Mouse (Mus musculus) testis, adult 2 months (tissue): ENCODE measurements around the gene Il17rd. TPM values are rescaled to one million over a fixed set of nuclear protein-coding genes. Genes with fewer than 3 reads are reported as not detected.

Experiments used
- H3K27ac ChIP-seq: fragments of 200-500 bp; 2 replicates; pipeline ENCODE4 v1.5.1; 2012; ENCODE audit warnings: low read depth, low read length; ENCODE audit not compliant: control insufficient read depth, insufficient read depth
- H3K27me3 ChIP-seq: fragments of 200-500 bp; 2 replicates; pipeline ENCODE4 v1.6.1; 2012; ENCODE audit warnings: mild to moderate bottlenecking, low read length, moderate library complexity; ENCODE audit not compliant: control insufficient read depth, insufficient read depth
- H3K36me3 ChIP-seq: fragments of 200-500 bp; 2 replicates; pipeline ENCODE4 v1.6.1; 2012; ENCODE audit warnings: mild to moderate bottlenecking, low read length; ENCODE audit not compliant: control insufficient read depth, insufficient read depth
- H3K4me1 ChIP-seq: fragments of 200-500 bp; 2 replicates; pipeline ENCODE4 v1.6.1; 2012; ENCODE audit warnings: low read length; ENCODE audit not compliant: control insufficient read depth, insufficient read depth
- H3K4me3 ChIP-seq: fragments of 200-500 bp; 2 replicates; pipeline ENCODE4 v1.5.1; 2012; ENCODE audit warnings: low read depth, mild to moderate bottlenecking, low read length, moderate library complexity, mixed read lengths; ENCODE audit not compliant: control insufficient read depth
- CTCF ChIP-seq: fragments of 200-500 bp; IDR thresholded peaks from 2 replicates; pipeline ENCODE4 v1.5.1; 2012; ENCODE audit warnings: low read depth, mild to moderate bottlenecking, inconsistent platforms, low read length, moderate library complexity; ENCODE audit not compliant: control insufficient read depth, insufficient read depth, insufficient replicate concordance
- POLR2A ChIP-seq: fragments of 200-500 bp; IDR thresholded peaks from 2 replicates; pipeline ENCODE4 v1.6.1; 2012; ENCODE audit warnings: low read depth, mild to moderate bottlenecking, inconsistent platforms, low read length, moderate library complexity; ENCODE audit not compliant: control insufficient read depth
- polyA plus RNA-seq: library from polyadenylated mRNA; depleted of rRNA; stranded (reverse); fragments of >200 nt; gene quantifications from 2 replicates; pipeline ENCODE4 v1.2.3, GENCODE M21; 2012

Il17rd gene
- polyA plus RNA-seq, 1 experiment, result 5.4 TPM

DNA sequence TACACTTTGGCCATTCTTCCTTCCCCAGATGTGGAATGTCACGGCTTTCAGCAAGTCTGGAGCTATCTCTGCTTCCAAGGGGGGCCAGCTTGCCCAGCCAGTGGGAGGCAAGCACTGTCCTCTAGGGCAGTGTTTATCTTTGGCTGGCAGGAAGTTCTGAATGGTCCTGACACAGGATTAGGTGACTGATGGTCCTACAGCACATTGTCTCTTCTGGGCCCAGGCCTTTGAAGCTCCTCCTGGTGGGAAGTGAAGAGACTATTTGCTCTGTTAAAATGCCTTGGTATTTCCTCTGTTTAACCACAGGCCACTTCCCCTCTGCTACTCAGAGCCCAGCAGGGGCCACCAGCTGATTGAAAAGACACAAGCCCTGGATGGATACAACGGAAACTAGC lies 6.2 kb downstream of the Il17rd start:
- Histone ChIP-seq H3K36me3 (no peaks in the 10 kb centered on the region), H3K27ac (no peak overlapping the region), H3K4me1 (peaks cover 3% of the 10 kb centered on the region), H3K4me3 (no peak overlapping the region), H3K27me3 (no peaks in the 10 kb centered on the region; the same call in 1 of the 2 replicates)
- TF ChIP-seq POLR2A, result no peak
- TF ChIP-seq CTCF, result no peak

GRCm38 (mm10) chr14:27048231-27048956 lies 9.7 kb downstream of the Il17rd start:
- no peaks in the 10 kb centered on the region for H3K36me3 ChIP-seq
- H3K27ac ChIP-seq, result no peak overlapping the region
- no peak overlapping the region for H3K4me3 ChIP-seq
- no peaks in the 10 kb centered on the region for H3K27me3 ChIP-seq
- TF ChIP-seq POLR2A, result no peak
- no peak for TF ChIP-seq CTCF
- no peaks in the 10 kb centered on the region for H3K4me1 ChIP-seq

- TF ChIP-seq CTCF, result no peak
- TF ChIP-seq POLR2A, result no peak
- H3K27me3 ChIP-seq, result no peaks in the 10 kb centered on the region
- no peaks in the 10 kb centered on the region for H3K36me3 ChIP-seq
- no peak overlapping the region for H3K27ac ChIP-seq
- H3K4me1 ChIP-seq, result no peaks in the 10 kb centered on the region
- no peak overlapping the region for H3K4me3 ChIP-seq
Observed at GRCm38 (mm10) chr14:27050043-27050442, 11.3 kb downstream of the Il17rd start.

DNA sequence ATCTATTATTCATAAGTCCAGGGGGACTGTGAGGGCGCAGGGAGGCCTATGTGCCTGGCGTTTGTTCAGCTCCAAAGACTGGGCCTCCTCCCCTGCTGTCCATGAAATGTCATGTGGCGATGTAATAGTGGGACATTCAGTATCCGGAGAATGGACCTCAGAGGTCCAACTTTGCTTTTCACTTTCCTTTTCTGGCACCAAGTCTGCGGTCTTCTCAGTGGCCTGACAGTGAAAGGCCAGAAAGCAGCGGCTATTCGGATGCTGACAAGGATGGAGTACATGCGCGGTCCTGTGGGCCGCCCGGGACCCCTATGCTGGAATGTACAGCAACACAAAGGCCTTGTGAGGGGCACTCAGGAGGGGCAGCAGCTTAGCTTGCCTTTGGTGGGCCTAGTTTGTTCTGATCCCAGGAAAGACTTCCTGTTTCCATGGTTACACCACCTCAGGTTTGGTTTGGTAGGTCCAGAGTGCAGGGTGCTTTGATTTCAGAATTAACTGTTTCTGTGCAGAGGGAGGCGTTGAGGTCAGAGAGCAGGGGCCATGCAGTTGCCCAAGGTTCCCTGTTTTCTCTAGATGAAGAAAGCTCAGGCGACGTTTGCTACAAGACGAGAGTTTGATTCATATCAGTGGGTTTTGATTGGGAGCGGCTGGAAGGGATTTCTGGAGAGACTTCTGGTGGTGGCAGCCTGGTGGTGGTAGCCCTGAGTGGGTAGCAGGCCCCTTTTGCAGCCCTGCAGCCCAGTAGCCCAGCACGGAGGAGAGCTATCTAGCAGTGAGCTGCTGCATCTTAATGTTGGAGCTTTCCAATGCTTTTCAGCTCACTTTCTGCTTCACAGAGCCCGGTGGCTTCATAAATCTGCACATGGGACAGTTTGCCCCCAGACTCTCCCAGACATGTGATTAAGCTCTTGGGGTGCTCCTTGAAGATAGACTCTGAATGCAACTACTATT lies 12.1 kb downstream of the Il17rd start:
- Histone ChIP-seq H3K4me3 (no peak overlapping the region), H3K27ac (no peak overlapping the region), H3K36me3 (no peaks in the 10 kb centered on the region), H3K27me3 (no peaks in the 10 kb centered on the region), H3K4me1 (no peaks in the 10 kb centered on the region)
- no peak for TF ChIP-seq CTCF
- TF ChIP-seq POLR2A, result no peak

DNA sequence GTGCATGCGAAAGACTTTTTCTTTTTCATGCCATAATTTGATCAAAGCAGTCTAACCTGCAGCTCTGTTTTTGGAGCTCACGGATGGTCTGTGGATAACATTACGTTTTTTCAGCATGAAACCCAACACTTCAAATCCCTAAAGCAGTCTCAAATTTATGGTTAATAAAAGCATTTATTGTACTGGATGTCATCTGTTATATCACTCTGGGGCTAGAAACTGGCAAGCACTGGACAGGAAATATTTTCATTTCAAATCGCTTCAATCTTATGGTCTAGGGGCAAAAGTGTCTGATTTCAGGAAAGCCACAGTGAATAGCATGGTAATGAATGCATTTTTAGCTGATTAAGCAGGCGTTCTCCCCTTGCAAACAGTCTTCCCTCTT lies 12.8 kb downstream of the Il17rd start:
- H3K4me3 ChIP-seq, result no peak overlapping the region
- no peaks in the 10 kb centered on the region for H3K27me3 ChIP-seq
- H3K27ac ChIP-seq, result no peak overlapping the region
- TF ChIP-seq POLR2A (no peak), CTCF (no peak)
- no peaks in the 10 kb centered on the region for H3K36me3 ChIP-seq
- H3K4me1 ChIP-seq, result no peaks in the 10 kb centered on the region

DNA sequence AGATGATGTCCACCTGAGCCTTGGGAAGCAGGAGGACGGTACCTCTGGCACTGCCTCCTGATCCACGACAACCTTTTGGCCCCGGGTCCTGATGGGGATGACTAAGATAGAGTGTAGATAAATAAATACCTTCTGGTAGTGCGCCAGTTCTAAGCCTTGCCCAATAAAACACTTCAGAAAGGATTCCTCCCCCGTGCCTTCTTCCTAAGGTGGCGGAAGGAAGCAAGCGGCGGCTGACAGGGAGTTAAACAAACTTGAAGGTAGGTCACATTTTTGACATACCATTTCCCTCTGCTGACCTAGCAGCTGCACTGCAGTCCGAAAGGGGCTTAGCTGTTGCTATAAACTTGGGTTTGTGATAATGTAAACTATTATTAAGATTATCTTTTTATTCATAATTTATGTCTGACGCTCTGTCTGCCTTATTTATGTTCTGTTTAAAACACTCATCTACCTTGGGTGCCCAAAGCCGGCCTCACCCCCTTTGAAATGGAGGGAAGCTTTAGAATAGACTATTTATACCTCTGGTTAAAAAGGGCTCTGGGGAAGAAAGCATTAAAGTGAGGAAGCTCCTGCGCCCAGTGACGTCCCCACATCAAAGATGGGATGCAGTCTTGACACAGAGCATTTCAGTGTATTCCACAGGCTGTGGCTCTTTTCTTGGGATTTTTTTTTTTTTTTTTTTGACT lies 19.9 kb downstream of the Il17rd start:
- no peaks in the 10 kb centered on the region for H3K36me3 ChIP-seq
- TF ChIP-seq CTCF (no peak), POLR2A (no peak)
- no peak overlapping the region for H3K4me3 ChIP-seq
- H3K27ac ChIP-seq, result no peak overlapping the region
- no peaks in the 10 kb centered on the region for H3K4me1 ChIP-seq
- no peaks in the 10 kb centered on the region for H3K27me3 ChIP-seq

DNA sequence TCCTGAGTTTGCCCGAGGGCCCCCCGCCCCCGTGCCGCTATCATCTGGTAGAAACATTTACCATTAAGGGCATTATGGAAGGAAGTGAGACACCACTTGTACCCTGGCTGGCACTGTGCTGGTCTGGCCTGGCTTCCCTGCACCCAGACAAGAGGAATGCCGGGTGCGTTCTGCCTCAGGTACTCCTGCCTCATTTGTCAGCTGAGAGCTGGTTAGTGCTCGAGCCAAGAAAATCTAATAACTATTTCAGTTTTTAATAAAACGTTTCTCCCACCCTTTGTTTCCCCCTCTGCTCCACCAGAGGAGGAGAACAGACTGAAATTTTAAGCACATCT lies 20.4 kb downstream of the Il17rd start:
- H3K27me3 ChIP-seq, result no peaks in the 10 kb centered on the region
- H3K4me3 ChIP-seq, result no peak overlapping the region
- no peaks in the 10 kb centered on the region for H3K4me1 ChIP-seq
- no peak overlapping the region for H3K27ac ChIP-seq
- no peaks in the 10 kb centered on the region for H3K36me3 ChIP-seq
- no peak for TF ChIP-seq CTCF
- TF ChIP-seq POLR2A, result no peak
